Mouse (Mus musculus) heart, postnatal 36 days (tissue): ENCODE measurements around the gene Slc17a7. TPM values are rescaled to one million over a fixed set of nuclear protein-coding genes. Genes with fewer than 3 reads are reported as not detected.

Experiments
- DNase-seq, 2 experiments: peaks; one replicate each; pipeline ENCODE4 v3.0.0; 2021 to 2022
- intact Hi-C: fragments of 180-260 bp; cut with DNase I; formaldehyde crosslinking; loops from one replicate; pipeline ENCODE4 v1.15.1; 2025
- total RNA-seq, 2 experiments: library from RNA; stranded (reverse); gene quantifications; 2 replicates each; pipeline ENCODE4 v1.2.3; 2021

Slc17a7 gene
- total RNA-seq, 2 experiments from 2014 or later = 19.7 to 21.0 TPM

GRCm38 (mm10) chr7:45193871-45194785 is 30.4 kb downstream of the Slc17a7 start:
- intact Hi-C loops = no loop called here
- DNase-seq = no peak

- DNase-seq = no peak
- intact Hi-C loops = no loop called here
Measured at GRCm38 (mm10) chr7:45195341-45196175, 31.8 kb downstream of the Slc17a7 start.

GRCm38 (mm10) chr7:45196176-45196535 is 32.4 kb downstream of the Slc17a7 start:
- intact Hi-C loops = no loop called here
- no peak for DNase-seq

- no peak for DNase-seq
- intact Hi-C loops = no loop called here
Measured at GRCm38 (mm10) chr7:45196994-45197393, 33.2 kb downstream of the Slc17a7 start.

GRCm38 (mm10) chr7:45198435-45198834 is 34.7 kb downstream of the Slc17a7 start:
- intact Hi-C loops = loop anchor here (1.0 kb wide), 2 partner anchors 36 to 118 kb away; no protein-coding TSS in a partner anchor

GRCm38 (mm10) chr7:45198961-45199360 is 35.2 kb downstream of the Slc17a7 start:
- intact Hi-C loops = loop anchor here (1.0 kb wide), 2 partner anchors 37 to 119 kb away; no protein-coding TSS in a partner anchor
- DNase-seq = no peak

More at GRCm38 (mm10) chr7:45198435-45198834, 34.7 kb downstream of the Slc17a7 start:
- DNase-seq = peak; percentile 69 to 73

GRCm38 (mm10) chr7:45202654-45203053 is 38.9 kb downstream of the Slc17a7 start:
- intact Hi-C loops = loop anchor here (5.0 kb wide), 1 partner anchor 85 kb away; no protein-coding TSS in a partner anchor
- no peak for DNase-seq

GRCm38 (mm10) chr7:45204380-45205143 is 40.8 kb downstream of the Slc17a7 start, which contains the start of gene Ccdc155:
TSS of gene Ccdc155 (minus strand) at chr7:45204892.
- peak; percentile 76 to 80 for DNase-seq
- intact Hi-C loops = loop anchor here (5.0 kb wide), 1 partner anchor 83 kb away; no protein-coding TSS in a partner anchor

GRCm38 (mm10) chr7:45208260-45208659 is 44.5 kb downstream of the Slc17a7 start:
- intact Hi-C loops = no loop called here
- no peak for DNase-seq

GRCm38 (mm10) chr7:45211070-45211469 is 47.3 kb downstream of the Slc17a7 start:
- DNase-seq = no peak
- intact Hi-C loops = no loop called here

GRCm38 (mm10) chr7:45211851-45212251 is 48.1 kb downstream of the Slc17a7 start, which contains the start of gene Dkkl1:
TSS of gene Dkkl1 (minus strand) at chr7:45212147.
- no peak for DNase-seq

GRCm38 (mm10) chr7:45212356-45212755 is 48.6 kb downstream of the Slc17a7 start:
- intact Hi-C loops = no loop called here
- no peak for DNase-seq

More at GRCm38 (mm10) chr7:45211851-45212251, 48.1 kb downstream of the Slc17a7 start, which contains the start of gene Dkkl1:
- intact Hi-C loops = no loop called here

- intact Hi-C loops = no loop called here
- DNase-seq = no peak
Measured at GRCm38 (mm10) chr7:45213708-45214107, 50.0 kb downstream of the Slc17a7 start.

- DNase-seq = peak; percentile 51 to 62
- intact Hi-C loops = no loop called here
Measured at GRCm38 (mm10) chr7:45215673-45216441, 52.1 kb downstream of the Slc17a7 start, which contains the start of gene Tead2. TSS of gene Tead2 (plus strand) at chr7:45215753.

GRCm38 (mm10) chr7:45216442-45217183 is 52.9 kb downstream of the Slc17a7 start:
- intact Hi-C loops = no loop called here
- DNase-seq = peak; percentile 69 to 74

GRCm38 (mm10) chr7:45221680-45222079 is 57.9 kb downstream of the Slc17a7 start:
- intact Hi-C loops = no loop called here

GRCm38 (mm10) chr7:45224826-45225225 is 61.1 kb downstream of the Slc17a7 start:
- no peak for DNase-seq
- intact Hi-C loops = no loop called here

More at GRCm38 (mm10) chr7:45221680-45222079, 57.9 kb downstream of the Slc17a7 start:
- no peak for DNase-seq
